Mouse (Mus musculus) cerebellum, adult 11-12 months (tissue): ENCODE measurements at regions not wholly inside any gene's neighbourhood (a gene's known extent, or its start where the extent isn't known, plus 50 kb on each side); places are given as distances from the start of the nearest gene placed in this dataset.

ENCODE experiments used
- DNase-seq: peaks from one replicate; pipeline ENCODE4 v3.0.0; 2022

DNA sequence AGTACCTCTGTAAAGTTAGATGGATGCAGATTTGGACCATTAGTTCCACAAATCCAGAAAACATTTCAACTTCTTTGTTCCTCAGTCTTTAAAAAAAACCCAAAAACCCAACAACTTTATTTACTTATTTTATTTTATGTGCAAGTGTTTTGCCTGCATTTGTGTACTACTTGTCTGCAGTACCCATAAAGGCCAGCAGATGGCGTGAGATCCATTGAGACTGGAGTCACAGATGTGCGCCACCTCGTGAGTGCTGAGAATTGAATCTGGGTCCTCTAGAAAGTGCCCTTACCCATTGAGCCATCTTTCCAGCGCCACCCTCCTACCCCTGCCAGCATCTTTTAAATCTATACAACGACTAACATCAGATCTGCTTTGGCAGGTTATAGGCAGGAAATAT lies 53.0 kb downstream of the Gm12689 start:
- DNase-seq: no peak

GRCm38 (mm10) chr4:99353122-99353774 lies 57.5 kb downstream of the Gm12689 start:
- no peak for DNase-seq

DNA sequence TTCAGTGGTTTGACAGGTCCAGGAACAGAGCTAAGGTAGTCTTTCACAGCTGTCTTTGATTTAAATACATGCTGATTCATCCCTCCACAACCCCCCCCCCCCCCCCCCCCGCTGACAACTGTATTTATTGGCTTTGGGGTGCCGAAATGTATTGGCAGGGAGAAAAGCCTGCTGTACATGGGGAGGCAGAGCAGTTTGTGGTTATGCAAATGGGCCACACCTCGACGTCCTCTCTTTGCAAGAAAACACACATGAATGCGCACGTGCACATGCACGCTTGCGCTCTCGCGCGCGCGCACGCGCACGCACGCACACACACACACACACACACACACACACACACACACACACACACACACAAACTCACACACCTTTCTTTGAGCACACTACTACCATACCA lies 58.5 kb downstream of the Gm12689 start:
- DNase-seq: no peak

DNA sequence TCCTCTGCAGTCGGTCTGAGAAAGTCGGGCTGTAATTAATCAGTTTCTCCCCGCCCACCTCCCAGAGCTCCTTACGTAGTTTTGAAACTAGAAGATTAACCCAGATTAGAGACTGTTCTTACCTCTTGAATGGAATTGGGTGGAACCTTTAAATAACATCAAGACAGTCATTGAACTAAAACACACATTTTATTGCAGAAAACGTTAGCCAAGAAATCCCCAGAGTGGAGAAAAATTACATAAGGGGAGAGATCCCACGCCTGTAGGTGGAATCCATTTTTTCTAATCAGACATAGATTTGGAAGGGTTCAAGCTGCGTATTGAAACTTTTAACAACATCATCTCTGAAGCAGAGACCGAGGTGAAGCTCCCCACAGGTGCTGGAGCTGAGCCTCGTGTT lies 59.1 kb downstream of the Gm12689 start:
- no peak for DNase-seq

- DNase-seq: no peak
Observed at GRCm38 (mm10) chr4:99368036-99368435, 72.3 kb downstream of the Gm12689 start.

- DNase-seq: no peak
Observed at GRCm38 (mm10) chr4:99371162-99371561, 75.5 kb downstream of the Gm12689 start.

GRCm38 (mm10) chr4:99376171-99376570 lies 80.5 kb downstream of the Gm12689 start:
- DNase-seq: no peak

GRCm38 (mm10) chr4:99376911-99377310 lies 81.2 kb downstream of the Gm12689 start:
- no peak for DNase-seq

DNA sequence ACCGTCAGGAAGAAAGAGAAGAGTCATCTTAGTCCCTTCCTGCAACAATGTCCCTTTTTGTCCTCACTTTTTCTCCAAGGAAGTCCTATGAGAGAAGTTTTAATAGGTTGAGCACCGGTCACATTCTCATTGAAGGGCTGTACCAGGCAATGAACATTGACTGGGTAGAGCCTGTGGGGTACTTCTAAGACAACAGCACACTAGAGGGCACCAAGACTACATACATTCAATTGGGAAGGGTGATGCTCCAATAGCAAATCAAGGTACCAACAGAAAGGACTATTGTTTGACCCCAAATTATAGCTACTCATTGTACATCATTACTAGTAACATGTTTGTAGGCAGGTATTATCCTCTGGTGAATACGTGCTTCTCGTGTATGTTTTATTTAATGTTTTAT lies 84.3 kb downstream of the Gm12689 start:
- no peak for DNase-seq

DNA sequence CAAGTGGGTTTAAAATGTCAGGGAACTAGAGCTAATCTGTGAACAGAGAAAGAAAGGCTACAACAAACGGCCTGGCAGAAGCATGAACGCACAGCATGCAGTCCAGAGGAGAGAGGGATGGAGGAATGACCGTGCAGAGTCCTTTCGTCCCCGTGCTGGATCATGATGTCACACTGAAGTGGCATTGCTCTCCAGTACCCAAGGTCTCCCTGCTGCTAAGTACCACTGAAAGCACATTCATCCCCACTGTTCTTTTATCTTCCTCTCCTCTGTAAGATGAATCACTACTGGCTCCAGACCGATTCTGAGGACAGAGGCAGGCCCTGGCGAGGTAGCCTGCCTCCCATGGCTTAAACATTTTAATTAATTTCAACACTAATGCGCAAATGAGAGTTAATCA lies 89.7 kb downstream of the Gm12689 start:
- DNase-seq: no peak

DNA sequence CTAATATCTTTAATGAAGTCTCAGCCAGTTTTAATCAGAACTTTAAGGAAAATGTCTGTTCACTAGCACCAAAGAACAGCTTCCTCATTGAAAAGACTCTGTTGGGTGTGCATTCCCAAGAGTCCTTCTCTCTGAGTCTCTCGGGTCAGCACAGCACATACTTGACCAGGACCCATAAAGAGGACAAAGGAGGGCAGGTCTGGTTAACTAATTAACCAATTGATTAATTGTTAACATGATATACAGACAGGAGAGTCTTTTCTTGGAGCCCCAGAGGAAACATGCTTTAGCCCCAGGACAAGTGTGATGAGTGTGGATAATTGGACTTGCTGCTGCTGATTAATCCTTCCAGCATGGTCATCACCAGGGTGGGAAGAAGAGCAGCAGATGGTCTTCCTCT lies 93.7 kb downstream of the Gm12689 start:
- no peak for DNase-seq

DNA sequence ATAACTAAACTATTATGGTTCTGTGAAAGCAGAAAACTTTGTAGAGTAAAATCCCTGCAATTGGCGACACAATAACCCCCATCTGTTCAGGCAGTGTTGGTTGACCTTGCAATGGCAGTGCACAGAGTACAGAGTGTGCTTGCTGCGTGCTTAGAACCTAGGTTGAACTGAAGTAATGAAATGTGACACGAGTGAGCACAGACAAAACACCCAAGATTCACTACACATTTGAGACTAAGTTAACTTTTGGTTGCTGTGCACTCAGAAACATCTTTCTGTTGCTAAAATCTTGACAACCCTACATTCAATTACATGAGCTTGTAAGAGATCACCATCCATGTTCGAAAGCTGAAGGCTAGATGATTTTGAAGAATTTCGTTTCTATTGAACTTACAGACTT lies 97.3 kb downstream of the Gm12689 start:
- DNase-seq: no peak

GRCm38 (mm10) chr4:99394244-99394643 lies 98.5 kb downstream of the Gm12689 start:
- no peak for DNase-seq

DNA sequence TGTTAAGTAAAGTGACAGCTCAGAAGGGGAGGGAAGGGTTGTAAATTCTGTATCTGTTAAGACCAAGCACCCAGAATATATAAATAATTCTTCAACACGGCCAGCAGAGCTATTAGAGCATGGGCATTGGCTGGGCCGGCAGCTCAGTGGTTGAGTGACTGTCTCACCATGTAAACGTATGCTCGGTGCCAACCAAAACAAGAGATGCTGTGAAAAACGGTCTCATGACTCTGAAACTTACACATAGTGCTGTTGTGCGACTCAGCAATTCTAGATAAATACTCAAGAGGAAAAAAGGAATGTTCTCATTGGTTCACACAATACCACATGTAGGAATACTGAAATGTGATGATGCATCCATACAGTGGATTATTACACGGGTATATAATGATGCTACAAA lies 111.8 kb downstream of the Gm12689 start:
- DNase-seq: no peak

DNA sequence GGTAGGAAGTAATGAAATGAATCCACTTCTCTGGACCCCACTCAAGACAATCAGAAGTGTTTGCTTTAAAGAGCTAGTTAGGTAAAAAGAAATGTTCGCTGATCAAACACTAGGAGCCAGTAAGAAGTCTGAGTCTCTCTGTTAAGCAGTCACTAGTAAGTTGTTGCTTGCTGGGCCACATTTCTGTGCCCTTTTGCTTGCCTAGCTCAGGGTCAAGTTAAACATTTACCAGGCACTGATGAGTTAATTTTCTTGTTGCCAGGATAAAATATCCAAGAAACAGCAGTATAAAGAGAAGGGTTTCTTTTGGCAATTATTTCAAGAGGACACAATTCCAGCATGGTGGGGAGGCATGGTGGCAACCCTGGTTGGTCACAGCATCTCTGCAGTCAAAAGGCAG lies 127.7 kb downstream of the Gm12689 start:
- no peak for DNase-seq

GRCm38 (mm10) chr4:99445077-99445754 lies 149.5 kb downstream of the Gm12689 start:
- DNase-seq: no peak

DNA sequence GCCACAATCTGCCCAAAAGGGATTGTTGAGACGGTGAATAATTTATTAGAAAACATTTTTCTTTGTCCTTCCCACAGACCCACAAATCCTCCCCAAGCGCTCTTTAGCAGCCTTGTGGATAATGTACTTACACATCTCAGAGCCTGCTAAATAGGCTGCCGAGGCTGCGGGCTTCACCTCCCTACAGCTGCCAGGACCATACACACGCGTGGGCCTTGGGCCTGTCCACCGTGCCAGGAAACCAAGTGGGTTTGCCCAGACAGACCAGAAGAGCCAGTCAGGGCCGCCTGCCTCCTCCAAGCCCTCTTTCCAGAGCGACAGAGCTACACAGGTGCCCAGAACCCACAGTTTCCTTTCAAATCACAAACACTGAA lies 150.0 kb downstream of the Gm12689 start:
- no peak for DNase-seq

DNA sequence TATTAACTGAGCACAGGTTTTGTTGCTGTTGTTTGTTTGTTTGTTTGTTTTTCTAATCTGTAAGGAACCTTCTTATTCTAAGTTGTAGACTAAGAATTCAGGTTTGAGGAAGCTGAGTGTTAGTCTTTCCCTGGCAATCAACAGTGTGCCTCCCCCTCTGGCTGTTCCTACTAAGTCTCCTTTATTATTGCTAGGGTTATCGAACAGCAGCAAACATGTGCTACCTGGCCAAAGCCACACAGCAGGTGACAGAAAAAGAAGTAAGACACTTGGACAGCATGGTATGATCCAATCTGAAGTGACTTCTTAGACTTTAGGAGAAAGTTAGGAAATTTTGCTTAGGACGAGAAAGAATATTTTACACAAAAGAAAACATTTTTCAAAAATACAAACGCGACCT lies 163.3 kb downstream of the Gm12689 start:
- no peak for DNase-seq

GRCm38 (mm10) chr4:99459436-99459835 lies 163.7 kb downstream of the Gm12689 start:
- peak; percentile 13 for DNase-seq

DNA sequence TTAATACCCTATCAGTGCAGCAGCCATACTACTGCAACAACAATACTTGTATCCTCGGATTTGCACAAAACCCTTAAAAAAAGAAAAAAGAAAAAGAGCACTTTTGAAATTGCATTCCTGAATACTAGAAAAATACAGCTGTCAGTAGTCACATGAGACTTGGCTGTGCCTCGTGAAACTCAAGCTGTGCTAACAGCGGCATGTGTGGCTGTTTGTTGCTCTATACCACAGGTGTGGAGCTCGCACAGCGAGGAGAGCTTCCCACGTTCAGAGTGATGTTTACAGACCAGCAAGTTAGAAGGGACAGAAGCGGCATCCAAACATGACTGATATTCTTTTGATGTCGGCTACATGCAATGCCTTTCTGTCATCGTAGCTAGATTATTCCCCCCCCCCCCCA lies 169.8 kb downstream of the Gm12689 start:
- DNase-seq: no peak

GRCm38 (mm10) chr4:99475701-99476218 lies 180.1 kb downstream of the Gm12689 start:
- no peak for DNase-seq

- no peak for DNase-seq
Observed at GRCm38 (mm10) chr4:99484271-99484670, 171.8 kb upstream of the Foxd3 start.

DNA sequence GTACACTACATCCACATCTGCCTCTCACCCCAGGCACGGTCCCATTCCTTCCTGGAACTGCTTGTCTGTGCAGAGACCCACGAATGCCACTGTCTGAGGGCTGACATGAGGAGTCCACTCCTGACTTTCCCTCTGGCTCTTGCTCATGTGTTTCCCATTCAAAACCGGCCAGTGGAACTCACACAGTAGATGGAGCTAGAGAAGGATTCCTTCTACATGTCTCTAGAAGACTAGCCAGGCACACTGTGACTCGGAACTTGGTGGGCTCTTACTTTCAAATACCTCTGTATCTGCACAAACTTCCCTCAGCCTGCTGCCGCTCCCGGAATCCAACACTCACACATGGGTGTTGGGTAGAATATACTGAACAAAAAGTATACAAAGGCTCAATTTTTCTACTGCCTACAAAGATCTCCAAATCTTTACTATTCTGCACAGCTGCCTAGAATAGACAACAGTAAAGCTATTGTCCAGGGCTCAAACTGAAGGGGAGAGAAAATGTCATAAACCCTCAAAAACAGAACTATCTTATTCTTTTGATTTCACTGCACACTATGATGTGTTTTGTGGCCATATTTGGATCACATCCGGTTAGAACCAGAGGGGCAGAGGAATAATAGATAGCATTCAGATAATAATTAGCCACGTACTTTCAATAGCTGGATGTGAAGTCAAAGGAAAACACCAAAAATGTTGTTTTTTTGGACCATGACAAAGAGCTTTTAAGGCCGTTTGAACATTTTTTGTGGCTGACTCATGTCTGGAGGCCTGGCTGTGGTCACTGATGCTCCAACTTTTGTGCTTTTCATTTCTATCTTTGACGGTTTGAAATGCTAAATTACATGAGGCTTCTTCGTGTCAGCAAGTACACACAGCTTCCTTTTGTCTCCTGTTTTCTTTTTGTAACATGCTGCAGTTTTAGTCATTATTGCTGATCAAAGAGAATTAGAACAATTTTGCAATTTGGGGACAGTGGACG lies 164.3 kb upstream of the Foxd3 start:
- no peak for DNase-seq
